In genomic region chr2:167277026-167277425, GRCm38 (mm10) we compare ENCODE assay signal across 10 mouse cellular contexts. TPM values are rescaled to one million over a fixed set of nuclear protein-coding genes. Genes with fewer than 3 reads are reported as not detected.
DNase-seq lines count a peak whose midpoint lies in the region; ATAC-seq lines count a peak whose summit lies in the region.
"Had no signal": no experiment of that assay in that cellular context is flagged by ENCODE, and none has a peak within 500 bp of the region (broad histone marks: within the 10 kb centered on the region; RNA-seq: fewer than 3 reads in every experiment).

No protein-coding gene starts in this region.

- H3K9me3 ChIP-seq in kidney, embryonic 16.5 days (ENCODE audit: low read length) = no peaks in the 10 kb centered on the region
- H3K9me3 ChIP-seq: embryonic facial prominence, embryonic 15.5 days; limb, embryonic 10.5 days had no signal

- 73% methylated on average over 13 of the region's 13 CpGs for WGBS in kidney, embryonic 16.5 days

- no peak overlapping the region for H3K4me3 ChIP-seq in kidney, embryonic 16.5 days (ENCODE audit: low read length)
- H3K4me3 ChIP-seq: embryonic facial prominence, embryonic 15.5 days; limb, embryonic 10.5 days had no signal

- no peaks in the 10 kb centered on the region for H3K4me1 ChIP-seq in kidney, embryonic 16.5 days (ENCODE audit: insufficient read depth, low read length)

- ATAC-seq in kidney, embryonic 16.5 days (ENCODE audit: low FRiP score, low TSS enrichment) = no peak
- ATAC-seq in megakaryocyte progenitor cell, adult 5-6 weeks (replicated peaks; ENCODE audit: poor library complexity) = no peak

- no peak overlapping the region for H3K9ac ChIP-seq in kidney, embryonic 16.5 days (replicated peaks; ENCODE audit: low read length)
- H3K9ac ChIP-seq: embryonic facial prominence, embryonic 15.5 days had no signal

- H3K27me3 ChIP-seq in kidney, embryonic 16.5 days (ENCODE audit: insufficient read depth, low read length) = no peaks in the 10 kb centered on the region

- H3K27ac ChIP-seq in kidney, embryonic 16.5 days (ENCODE audit: low read length) = no peak overlapping the region
- H3K27ac ChIP-seq: embryonic facial prominence, embryonic 15.5 days; limb, embryonic 10.5 days had no signal

- peak; percentile 73 to 82 for DNase-seq in cerebellum, postnatal 10 days
- no peak for DNase-seq in cerebellum, adult 18-20 months
- peak; percentile 1 for DNase-seq in kidney, adult 18-20 months
- DNase-seq in ovary, adult 18-20 months (ENCODE audit: low spot score) = peak; percentile 1
- no peak for DNase-seq in ovary, postnatal 36 days (ENCODE audit: low spot score)
- DNase-seq in lung, postnatal 4 days = peak; percentile 4 to 39

- H3K4me2 ChIP-seq in kidney, embryonic 16.5 days (replicated peaks; ENCODE audit: low read depth, low read length) = no peak overlapping the region
- H3K4me2 ChIP-seq: embryonic facial prominence, embryonic 15.5 days had no signal

- no peaks in the 10 kb centered on the region for H3K36me3 ChIP-seq in kidney, embryonic 16.5 days (ENCODE audit: insufficient read depth, low read length)
- H3K36me3 ChIP-seq: embryonic facial prominence, embryonic 15.5 days; limb, embryonic 10.5 days had no signal

RNA-seq across cellular contexts. Expression of gene Ptgis, which starts 36.6 kb away (rescaled TPM):
- polyA plus RNA-seq in kidney, embryonic 16.5 days (2015; fragmentation: Nextera tagmentation; extraction: Ambion mirVana) = 18.4 and 20.6 TPM in 2 replicates
- not detected in 2 replicates for total RNA-seq in megakaryocyte progenitor cell, adult 5-6 weeks (2015)
- not detected in 2 replicates for total RNA-seq in megakaryocyte progenitor cell, adult 5-6 weeks (2017)

Comparison
In these comparisons a context has a peak if more than half of its experiments do, and no peak if none do; other contexts are left out.
1. DNase-seq: peak in cerebellum, postnatal 10 days (2 of 2), kidney, adult 18-20 months (single experiment), ovary, adult 18-20 months (single experiment) and lung, postnatal 4 days (2 of 2); none in cerebellum, adult 18-20 months (0 of 2) and ovary, postnatal 36 days (single experiment).